Mouse (Mus musculus): Measurements from ENCODE around the gene 4930562C15Rik.

DNA sequence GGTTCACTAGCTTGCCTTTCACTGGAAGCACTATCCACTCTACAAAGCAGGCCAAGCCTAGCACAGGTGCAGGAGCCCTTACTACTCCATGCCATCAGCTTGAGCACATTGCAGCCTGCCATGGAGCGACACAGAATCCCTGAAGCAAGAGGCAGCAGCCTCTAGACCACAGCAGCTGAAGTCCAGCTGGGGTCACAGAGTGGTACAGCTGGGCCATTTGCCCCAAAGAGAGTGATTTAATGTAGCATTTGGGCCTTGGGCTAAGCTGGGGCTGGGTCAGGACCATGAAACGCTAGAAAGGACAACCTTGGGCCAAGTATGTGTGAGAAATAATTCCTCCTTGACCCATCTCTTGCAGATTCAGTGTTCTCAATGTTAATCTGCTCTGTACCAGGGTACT is 12.9 kb downstream of the 4930562C15Rik start:
- TF ChIP-seq CTCF (IDR thresholded peaks at IDR 0.05; ENCODE audit: insufficient read depth, low read length) (no peak), POLR2A (IDR thresholded peaks at IDR 0.05; ENCODE audit: borderline replicate concordance, extremely low read depth, low read depth, low read length) (no peak)

Measured in lung, adult 2 months (tissue).